Mouse (Mus musculus) heart, embryonic 14.5 days (tissue): ENCODE data around the gene Exo1. TPM values are rescaled to one million over a fixed set of nuclear protein-coding genes. Genes with fewer than 3 reads are reported as not detected.

ENCODE experiments used
- ATAC-seq: fragments of 200-750 bp; cut with Nextera tagmentation; 2 replicates; pipeline ENCODE4 v1.8.0; 2017; ENCODE audit warnings: low read depth, moderate TSS enrichment; ENCODE audit not compliant: insufficient number of reproducible peaks, insufficient read depth, low FRiP score
- H3K27ac ChIP-seq, 2 experiments: fragments of 200-500 bp in 1 of 2; fragments of 300-500 bp in 1 of 2; sonication (generic) in 1 of 2; replicated peaks in 1 of 2; 2 replicates each; pipeline ENCODE4 v1.5.1; 2012 to 2014; ENCODE audit warnings: low read depth in 2 of 2, low read length in 2 of 2, control low read depth in 1 of 2, mild to moderate bottlenecking in 1 of 2, mixed read lengths in 1 of 2; ENCODE audit not compliant: control insufficient read depth in 1 of 2, insufficient read depth in 1 of 2
- H3K27me3 ChIP-seq: fragments of 300-500 bp; sonication (generic); 2 replicates; pipeline ENCODE4 v1.6.1; 2014; ENCODE audit warnings: mild to moderate bottlenecking, low read length, control low read depth; ENCODE audit not compliant: control insufficient read depth, insufficient read depth
- H3K36me3 ChIP-seq: fragments of 300-500 bp; sonication (generic); 2 replicates; pipeline ENCODE4 v1.6.1; 2014; ENCODE audit warnings: mild to moderate bottlenecking, control low read depth, low read length, mixed read lengths; ENCODE audit not compliant: control insufficient read depth, insufficient read depth
- H3K4me1 ChIP-seq, 2 experiments: fragments of 200-500 bp in 1 of 2; fragments of 300-500 bp in 1 of 2; sonication (generic) in 1 of 2; 2 replicates each; pipeline ENCODE4 v1.6.1; 2012 to 2014; ENCODE audit warnings: low read length in 2 of 2, control low read depth in 1 of 2, mixed read lengths in 1 of 2; ENCODE audit not compliant: control insufficient read depth in 2 of 2, insufficient read depth in 2 of 2
- H3K4me2 ChIP-seq: fragments of 300-500 bp; sonication (generic); 2 replicates; pipeline ENCODE4 v1.6.1; 2014; ENCODE audit warnings: mild to moderate bottlenecking, low read length
- H3K4me3 ChIP-seq, 2 experiments: fragments of 200-500 bp in 1 of 2; fragments of 300-500 bp in 1 of 2; sonication (generic) in 1 of 2; 2 replicates each; pipeline ENCODE4 v1.5.1; 2012 to 2014; ENCODE audit warnings: low read length in 2 of 2, mild to moderate bottlenecking in 2 of 2, control low read depth in 1 of 2, low read depth in 1 of 2, moderate library complexity in 1 of 2; ENCODE audit not compliant: control insufficient read depth in 1 of 2, insufficient read depth in 1 of 2
- H3K9ac ChIP-seq: fragments of 300-500 bp; sonication (generic); 2 replicates; pipeline ENCODE4 v1.6.1; 2014; ENCODE audit warnings: mild to moderate bottlenecking, low read length
- H3K9me3 ChIP-seq: fragments of 300-500 bp; sonication (generic); 2 replicates; pipeline ENCODE4 v1.6.1; 2016; ENCODE audit warnings: low read length, control low read depth; ENCODE audit not compliant: control insufficient read depth
- WGBS: fragments of 180-500 bp; shearing (Covaris S2); extraction: QIAGEN DNeasy Blood & Tissue Kit; methylation state at CpG from one replicate; pipeline ENCODE4 v1.1.7; 2014; 5-methylcytosine and 5-hydroxymethylcytosine counted together
- polyA plus RNA-seq: library from polyadenylated mRNA; unstranded; fragments of >200 nt; fragmentation: Nextera tagmentation; extraction: Ambion mirVana; gene quantifications from 2 replicates; pipeline ENCODE4 v1.2.1, GENCODE M21; 2014

The Exo1 gene
- polyA plus RNA-seq, 1 experiment from 2014 or later, result 25.7 TPM

DNA sequence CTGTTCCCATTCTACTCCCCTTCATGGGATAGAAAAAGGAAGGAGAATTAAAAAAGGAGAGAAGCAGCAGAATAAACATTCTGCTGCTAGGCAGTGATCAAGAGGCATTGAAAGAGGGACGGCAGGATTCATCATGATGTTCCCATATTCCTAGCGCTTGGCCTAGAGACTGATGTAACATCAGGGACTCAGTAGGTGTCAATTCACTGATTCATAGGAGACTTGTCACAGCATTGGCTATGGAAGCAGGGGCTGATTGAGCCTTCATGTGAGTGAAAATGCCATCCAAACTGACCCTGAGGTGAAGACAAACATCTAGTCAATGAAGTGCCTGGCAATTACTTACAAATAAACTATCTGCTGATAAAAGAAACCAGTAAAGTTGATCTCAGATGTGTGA is 70.5 kb downstream of the Exo1 start:
- Histone ChIP-seq H3K4me3 (no peak overlapping the region), H3K36me3 (no peaks in the 10 kb centered on the region), H3K27me3 (no peaks in the 10 kb centered on the region), H3K4me1 (no peaks in the 10 kb centered on the region), H3K4me2 (no peak overlapping the region), H3K27ac (no peak overlapping the region), H3K9me3 (no peaks in the 10 kb centered on the region; the same call in 1 of the 2 replicates), H3K9ac (no peak overlapping the region)
- 82% methylated on average over 2 of the region's 2 CpGs for WGBS
- ATAC-seq, result no peak

DNA sequence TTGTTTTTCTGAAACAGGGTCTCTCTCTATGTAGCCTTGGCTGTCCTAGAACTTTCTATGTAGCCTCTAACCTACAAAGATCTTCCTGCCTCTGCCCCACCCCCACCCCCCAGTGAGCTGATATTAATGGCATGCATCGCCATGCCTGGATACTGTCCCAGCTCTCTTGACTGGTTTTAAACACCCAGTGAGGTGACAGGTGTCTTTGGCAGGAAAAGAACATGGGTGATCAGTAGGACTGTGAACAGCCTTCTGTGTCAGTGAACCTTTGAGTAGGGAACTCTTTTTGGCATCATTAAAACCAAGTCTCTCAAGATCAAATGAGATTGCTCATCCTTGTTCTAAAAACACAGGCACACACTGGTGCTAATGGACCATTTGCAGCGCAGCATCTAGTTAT is 81.4 kb downstream of the Exo1 start:
- H3K4me2 ChIP-seq, result no peak overlapping the region
- no peak overlapping the region for H3K9ac ChIP-seq
- H3K27ac ChIP-seq, result no peak overlapping the region
- WGBS, result 67% methylated on average over 2 of the region's 2 CpGs
- no peak overlapping the region for H3K4me3 ChIP-seq
- H3K9me3 ChIP-seq, result no peaks in the 10 kb centered on the region
- no peaks in the 10 kb centered on the region for H3K27me3 ChIP-seq
- no peaks in the 10 kb centered on the region for H3K4me1 ChIP-seq
- no peaks in the 10 kb centered on the region for H3K36me3 ChIP-seq
- no peak for ATAC-seq

Other genes starting within 250 kb of the Exo1 start
- gene Opn3, start 187.8 kb upstream of the Exo1 start, polyA plus RNA-seq, result 13.4 and 15.6 TPM in 2 replicates
- 6.9 TPM in 2 replicates for gene Chml, start 187.7 kb upstream of the Exo1 start, polyA plus RNA-seq
- gene Wdr64, start 182.0 kb upstream of the Exo1 start, polyA plus RNA-seq, result not detected in 2 replicates
- 0.11 TPM in 1 of 2 replicates, not detected in the other for gene Gm38100, start 39.7 kb downstream of the Exo1 start, polyA plus RNA-seq
- 0.30 and 0.43 TPM in 2 replicates for gene Rbm8a2, start 98.5 kb downstream of the Exo1 start, polyA plus RNA-seq